Mouse (Mus musculus) intestine, embryonic 15.5 days (tissue): ENCODE data around the gene Vtcn1. TPM values are rescaled to one million over a fixed set of nuclear protein-coding genes. Genes with fewer than 3 reads are reported as not detected.

Source experiments
- ATAC-seq: fragments of 200-750 bp; cut with Nextera tagmentation; 2 replicates; pipeline ENCODE4 v1.8.0; 2017; ENCODE audit warnings: moderate TSS enrichment, moderate library complexity
- H3K27ac ChIP-seq: fragments of 300-500 bp; sonication (generic); 2 replicates; pipeline ENCODE4 v1.5.1; 2015; ENCODE audit warnings: mild to moderate bottlenecking, inconsistent platforms
- H3K27me3 ChIP-seq: fragments of 300-500 bp; sonication (generic); replicated peaks from 2 replicates; pipeline ENCODE4 v1.6.1; 2015; ENCODE audit warnings: inconsistent platforms
- H3K36me3 ChIP-seq: fragments of 300-500 bp; sonication (generic); 2 replicates; pipeline ENCODE4 v1.6.1; 2015; ENCODE audit warnings: inconsistent platforms
- H3K4me1 ChIP-seq: fragments of 300-500 bp; sonication (generic); replicated peaks from 2 replicates; pipeline ENCODE4 v1.6.1; 2015; ENCODE audit warnings: inconsistent platforms
- H3K4me2 ChIP-seq: fragments of 300-500 bp; sonication (generic); replicated peaks from 2 replicates; pipeline ENCODE4 v1.6.1; 2015; ENCODE audit warnings: mild to moderate bottlenecking, inconsistent platforms
- H3K4me3 ChIP-seq: fragments of 300-500 bp; sonication (generic); replicated peaks from 2 replicates; pipeline ENCODE4 v1.5.1; 2015; ENCODE audit warnings: inconsistent platforms
- H3K9ac ChIP-seq: fragments of 300-500 bp; sonication (generic); 2 replicates; pipeline ENCODE4 v1.6.1; 2015; ENCODE audit warnings: inconsistent platforms
- H3K9me3 ChIP-seq: fragments of 300-500 bp; sonication (generic); 2 replicates; pipeline ENCODE4 v1.6.1; 2016; ENCODE audit warnings: inconsistent platforms
- WGBS: fragments of 180-500 bp; shearing (Covaris S2); methylation state at CpG from one replicate; pipeline ENCODE4 v1.1.7; 2015; 5-methylcytosine and 5-hydroxymethylcytosine counted together
- polyA plus RNA-seq: library from polyadenylated mRNA; unstranded; fragments of >200 nt; fragmentation: Nextera tagmentation; extraction: Ambion mirVana; gene quantifications from 2 replicates; pipeline ENCODE4 v1.2.1, GENCODE M21; 2015

The Vtcn1 gene
- 0.38 and 0.42 TPM in 2 replicates for polyA plus RNA-seq

DNA sequence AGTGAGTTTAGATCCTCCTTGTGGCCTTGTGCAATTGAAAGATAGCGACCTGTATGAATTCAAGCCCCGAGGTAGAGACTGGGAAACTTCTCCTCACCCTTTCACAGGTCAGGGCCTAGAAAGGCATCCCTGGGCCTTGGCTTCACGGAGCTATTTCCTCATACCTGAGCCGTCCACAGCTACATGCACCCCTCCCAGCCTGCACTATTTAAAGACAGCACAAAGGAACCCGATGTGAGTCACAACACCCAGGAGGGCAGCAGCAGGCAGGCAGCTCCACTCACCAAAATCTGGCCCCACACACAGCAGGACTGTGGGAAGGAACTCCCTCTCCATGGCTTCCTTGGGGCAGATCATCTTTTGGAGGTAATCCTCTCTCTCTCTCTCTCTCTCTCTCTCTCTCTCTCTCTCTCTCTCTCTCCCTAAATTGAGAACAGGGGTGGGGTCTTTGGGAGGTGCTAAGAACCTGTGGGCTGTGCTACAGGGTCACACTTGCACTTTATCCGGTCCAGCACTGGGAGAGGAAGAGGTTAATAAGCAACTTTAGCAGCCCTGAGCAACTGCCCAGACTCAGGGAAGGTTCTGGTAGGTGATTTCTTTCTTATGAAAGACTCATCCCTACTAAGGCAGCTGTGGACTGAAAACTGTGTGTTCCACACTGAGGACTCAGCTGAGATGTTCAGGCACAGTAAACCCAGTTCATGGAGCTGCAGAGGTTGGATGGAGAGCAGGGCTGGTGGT lies at the start of gene Vtcn1:
TSS of gene Vtcn1 (plus strand) at position 235 of the 741 bp plus-strand sequence.
- no peaks in the 10 kb centered on the region for H3K36me3 ChIP-seq
- ATAC-seq = no peak
- H3K27me3 ChIP-seq = no peaks in the 10 kb centered on the region
- H3K9me3 ChIP-seq = no peaks in the 10 kb centered on the region
- H3K9ac ChIP-seq = no peak within 1 kb of the TSS
- H3K4me3 ChIP-seq = no peak within 1 kb of the TSS
- no peak within 1 kb of the TSS for H3K4me2 ChIP-seq
- 33% methylated on average over 6 of the region's 6 CpGs for WGBS
- H3K4me1 ChIP-seq = 0 out of 2 replicates have a peak, but pooled peaks cover 10% of the 10 kb centered on the region
- H3K27ac ChIP-seq = no peak within 1 kb of the TSS

DNA sequence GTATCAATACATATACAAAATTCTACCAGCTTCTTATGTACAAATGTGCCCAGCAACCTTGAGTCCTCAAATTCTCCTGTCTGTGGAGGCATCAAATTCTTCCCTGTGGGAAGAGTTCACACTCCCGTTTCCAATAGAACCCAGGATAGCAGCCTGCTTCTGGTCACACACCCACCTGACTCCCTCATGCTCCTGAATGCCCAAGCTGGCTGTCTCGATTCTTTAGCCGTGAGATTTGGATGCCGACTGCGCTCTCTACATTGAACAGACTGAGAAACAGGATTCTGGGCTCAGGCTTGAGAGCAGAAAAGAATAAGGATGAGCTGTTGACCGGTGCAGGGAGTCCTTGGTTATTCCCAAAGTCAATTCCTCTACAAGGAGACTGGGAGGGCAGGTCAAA lies 48.3 kb upstream of the Vtcn1 start:
- no peak overlapping the region for H3K27ac ChIP-seq
- 85% methylated on average over 6 of the region's 6 CpGs for WGBS
- no peaks in the 10 kb centered on the region for H3K36me3 ChIP-seq
- H3K9ac ChIP-seq = no peak overlapping the region
- no peak overlapping the region for H3K4me2 ChIP-seq
- ATAC-seq = no peak
- no peaks in the 10 kb centered on the region for H3K27me3 ChIP-seq
- H3K4me3 ChIP-seq = no peak overlapping the region
- no peaks in the 10 kb centered on the region for H3K9me3 ChIP-seq
- H3K4me1 ChIP-seq = no peaks in the 10 kb centered on the region

DNA sequence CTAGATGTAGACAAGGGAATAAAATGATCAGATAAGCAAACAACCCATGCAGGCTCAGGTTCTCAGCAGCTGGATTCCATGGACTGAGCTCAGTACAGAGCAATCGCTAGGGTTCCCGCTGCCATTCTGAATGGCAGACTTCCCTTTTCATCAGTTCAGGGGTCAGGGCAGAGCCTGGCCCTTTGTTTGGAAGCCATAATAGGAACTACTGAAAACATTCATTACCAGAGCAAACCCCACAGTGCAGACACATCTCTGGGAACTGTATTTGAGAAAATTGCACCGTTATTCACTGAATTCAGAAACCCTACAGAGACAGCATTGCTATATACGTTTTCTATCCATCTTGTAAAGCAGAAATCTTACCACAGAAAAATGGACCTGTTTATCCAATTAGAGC lies 47.7 kb upstream of the Vtcn1 start:
- 76% methylated on average over 4 of the region's 4 CpGs for WGBS
- no peaks in the 10 kb centered on the region for H3K27me3 ChIP-seq
- H3K9me3 ChIP-seq = no peaks in the 10 kb centered on the region
- H3K4me1 ChIP-seq = no peaks in the 10 kb centered on the region
- H3K36me3 ChIP-seq = no peaks in the 10 kb centered on the region
- no peak overlapping the region for H3K4me2 ChIP-seq
- H3K4me3 ChIP-seq = no peak overlapping the region
- no peak for ATAC-seq
- no peak overlapping the region for H3K27ac ChIP-seq
- no peak overlapping the region for H3K9ac ChIP-seq

DNA sequence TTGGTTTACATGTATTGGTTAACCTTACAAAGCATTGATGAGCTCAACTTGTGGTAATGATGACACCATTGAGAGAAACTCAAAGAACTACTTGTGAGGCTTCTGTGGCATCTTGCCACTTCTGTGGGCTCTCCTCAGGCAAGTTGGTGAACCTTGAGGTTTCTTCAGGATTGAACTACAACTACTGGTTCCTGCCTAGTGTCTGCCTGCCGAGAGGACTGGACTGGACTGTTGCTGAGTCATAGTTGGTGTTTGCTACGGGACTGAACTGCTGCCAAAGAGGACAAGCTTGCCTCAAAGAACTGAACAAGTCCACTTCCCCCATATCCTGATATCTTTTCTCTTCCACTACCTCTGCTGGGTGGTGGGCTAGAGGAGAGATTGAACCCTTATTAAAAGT lies 39.2 kb upstream of the Vtcn1 start:
- H3K27me3 ChIP-seq = no peaks in the 10 kb centered on the region
- no peak for ATAC-seq
- H3K9ac ChIP-seq = no peak overlapping the region
- 74% methylated on average over 2 of the region's 2 CpGs for WGBS
- no peaks in the 10 kb centered on the region for H3K9me3 ChIP-seq
- H3K4me2 ChIP-seq = no peak overlapping the region
- H3K36me3 ChIP-seq = no peaks in the 10 kb centered on the region
- H3K27ac ChIP-seq = no peak overlapping the region
- no peaks in the 10 kb centered on the region for H3K4me1 ChIP-seq
- H3K4me3 ChIP-seq = no peak overlapping the region

DNA sequence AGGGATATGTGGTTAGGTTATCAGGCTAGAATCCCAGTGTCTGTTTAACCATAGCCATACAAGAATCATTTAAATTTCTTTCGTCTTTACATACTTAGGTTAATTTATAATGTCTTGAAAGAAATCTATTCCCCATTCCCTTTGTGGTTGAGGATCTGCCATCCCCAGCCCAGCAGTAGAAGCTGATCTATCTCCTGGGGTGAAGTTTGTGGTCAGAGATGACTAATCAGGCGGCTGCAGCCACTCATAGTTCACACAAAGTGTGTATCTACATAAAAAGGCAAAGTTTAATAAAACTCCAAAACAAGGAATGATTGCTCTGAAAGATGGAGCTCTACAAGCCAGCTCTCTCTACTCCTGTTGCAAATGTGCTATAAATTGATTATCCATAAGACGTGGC lies 33.6 kb upstream of the Vtcn1 start:
- no peak overlapping the region for H3K27ac ChIP-seq
- no peaks in the 10 kb centered on the region for H3K4me1 ChIP-seq
- no peak overlapping the region for H3K4me3 ChIP-seq
- WGBS = 90% methylated on average over 3 of the region's 3 CpGs
- no peak overlapping the region for H3K4me2 ChIP-seq
- H3K9me3 ChIP-seq = no peaks in the 10 kb centered on the region
- ATAC-seq = no peak
- no peak overlapping the region for H3K9ac ChIP-seq
- H3K36me3 ChIP-seq = no peaks in the 10 kb centered on the region
- no peaks in the 10 kb centered on the region for H3K27me3 ChIP-seq

DNA sequence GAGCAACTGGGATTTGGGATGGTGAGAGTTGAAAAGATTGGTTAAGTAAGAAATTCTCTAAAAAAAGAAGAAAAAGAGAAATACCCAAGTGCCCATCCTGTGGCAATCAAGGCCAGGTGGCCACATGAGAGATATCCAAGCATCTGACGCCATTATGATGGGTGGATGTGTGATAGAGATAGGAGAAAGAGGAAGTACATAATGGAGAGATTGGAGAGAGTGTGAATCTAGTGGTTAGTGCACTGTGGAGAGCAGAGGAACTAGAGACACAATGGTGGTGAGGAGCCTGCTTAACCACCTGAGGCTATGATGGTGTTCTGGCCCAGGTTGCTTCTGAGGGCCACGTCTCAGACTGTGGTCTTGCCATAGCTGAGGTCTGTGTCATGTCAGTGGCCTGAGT lies 31.9 kb upstream of the Vtcn1 start:
- H3K4me1 ChIP-seq = no peaks in the 10 kb centered on the region
- no peak overlapping the region for H3K4me2 ChIP-seq
- ATAC-seq = no peak
- H3K27ac ChIP-seq = no peak overlapping the region
- H3K4me3 ChIP-seq = no peak overlapping the region
- WGBS = 84% methylated on average over 2 of the region's 2 CpGs
- H3K9ac ChIP-seq = no peak overlapping the region
- H3K36me3 ChIP-seq = no peaks in the 10 kb centered on the region
- no peaks in the 10 kb centered on the region for H3K27me3 ChIP-seq
- no peaks in the 10 kb centered on the region for H3K9me3 ChIP-seq

DNA sequence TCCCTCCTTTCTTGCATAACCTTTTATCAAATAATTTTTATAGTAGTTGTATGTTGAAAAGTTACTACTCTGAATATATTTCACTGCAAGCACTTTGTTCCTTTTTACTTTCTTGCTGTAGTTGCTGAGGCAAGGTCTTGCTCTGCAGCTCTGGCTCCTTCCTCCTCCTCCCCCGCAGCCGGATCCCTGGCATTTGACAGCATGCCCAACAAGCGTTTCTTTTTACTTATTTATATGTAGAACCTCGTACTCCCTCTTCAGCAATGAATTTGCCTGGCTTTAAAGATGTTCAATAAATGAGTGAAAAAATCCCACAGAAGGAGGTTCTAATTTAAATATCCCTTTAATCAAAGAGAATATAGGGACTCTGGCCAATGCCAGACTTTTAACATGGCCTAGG lies 28.7 kb upstream of the Vtcn1 start:
- H3K9me3 ChIP-seq = no peaks in the 10 kb centered on the region
- no peak overlapping the region for H3K9ac ChIP-seq
- H3K27ac ChIP-seq = no peak overlapping the region
- WGBS = 71% methylated on average over 4 of the region's 4 CpGs
- no peak overlapping the region for H3K4me2 ChIP-seq
- no peaks in the 10 kb centered on the region for H3K4me1 ChIP-seq
- ATAC-seq = no peak
- H3K4me3 ChIP-seq = no peak overlapping the region
- H3K36me3 ChIP-seq = no peaks in the 10 kb centered on the region
- H3K27me3 ChIP-seq = no peaks in the 10 kb centered on the region

DNA sequence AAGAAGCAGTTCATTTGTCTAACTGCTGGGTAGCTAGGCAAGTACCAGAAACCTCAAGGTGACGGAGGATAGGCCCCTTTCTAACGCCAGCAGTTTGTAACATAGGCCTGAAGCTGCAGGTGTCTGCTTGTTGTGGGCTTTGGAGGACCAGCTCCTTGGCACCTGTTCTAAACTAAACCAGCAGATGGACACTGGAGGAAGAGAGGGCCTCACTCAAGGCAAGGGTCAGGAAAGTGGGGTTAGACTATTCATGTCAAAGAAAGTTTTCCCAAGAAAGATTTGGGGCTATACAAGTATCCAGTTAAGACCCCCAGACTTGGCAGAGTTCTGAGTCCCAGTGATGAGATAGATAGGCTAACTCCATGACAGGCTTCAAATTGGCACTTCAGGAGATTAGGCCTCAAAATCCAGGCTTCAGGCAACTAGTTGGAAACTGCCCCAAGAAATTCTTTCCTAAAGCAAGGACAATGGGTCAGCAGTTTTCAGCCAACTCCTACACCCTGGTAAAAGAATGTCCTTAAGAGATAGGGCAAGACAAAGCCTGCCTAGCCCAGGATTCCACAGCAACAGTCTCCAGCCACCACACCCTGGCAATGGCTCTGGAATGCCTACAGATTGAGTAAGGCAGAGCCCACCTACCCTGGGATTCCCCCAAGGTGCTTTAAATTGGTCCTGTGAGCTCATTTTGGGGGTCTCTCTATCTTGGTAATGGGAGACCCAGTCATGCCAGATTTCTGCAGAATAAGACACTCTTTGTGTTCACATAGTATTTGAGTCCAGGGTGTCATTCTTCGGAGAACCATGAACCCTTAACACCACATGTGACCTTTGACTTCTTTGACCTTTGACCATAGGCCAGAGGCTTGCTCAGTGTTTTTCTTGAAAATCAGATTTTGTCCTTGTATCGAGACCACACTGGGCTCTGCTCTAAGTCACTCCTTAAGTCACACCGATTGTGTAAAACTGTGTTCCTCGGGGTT lies 27.8 kb upstream of the Vtcn1 start:
- Histone ChIP-seq H3K4me2 (no peak overlapping the region), H3K27me3 (no peaks in the 10 kb centered on the region), H3K27ac (no peak overlapping the region), H3K9ac (no peak overlapping the region), H3K36me3 (no peaks in the 10 kb centered on the region), H3K4me1 (no peaks in the 10 kb centered on the region), H3K9me3 (no peaks in the 10 kb centered on the region), H3K4me3 (no peak overlapping the region)
- WGBS = 75% methylated on average over 6 of the region's 6 CpGs
- ATAC-seq = no peak

DNA sequence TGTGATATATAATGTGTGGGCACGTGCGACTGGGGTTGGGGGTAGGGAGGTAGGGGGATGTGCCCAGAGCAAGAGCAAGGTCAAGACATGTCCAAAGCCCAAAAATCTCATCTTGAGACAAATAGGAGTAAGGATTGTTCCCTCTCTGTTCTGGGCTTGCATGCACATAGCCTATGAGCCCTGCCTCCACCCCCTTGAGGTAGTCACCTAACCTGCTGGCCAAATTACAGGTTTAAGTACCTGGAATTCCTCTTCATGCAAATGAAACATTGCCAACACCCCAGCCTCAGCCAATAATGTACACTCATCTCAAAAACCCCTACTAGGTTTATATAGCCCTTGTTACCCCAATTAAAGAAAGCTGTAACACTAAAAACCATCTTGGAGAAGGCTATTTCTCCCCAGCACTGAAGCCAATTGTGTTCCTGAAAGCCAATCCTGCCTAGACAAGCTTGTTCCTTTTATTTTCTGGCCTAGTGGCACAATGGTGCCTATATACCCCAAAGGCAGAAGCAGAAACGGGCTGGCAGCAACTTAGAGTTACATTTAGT lies 26.3 kb upstream of the Vtcn1 start:
- no peak overlapping the region for H3K27ac ChIP-seq
- no peak overlapping the region for H3K4me3 ChIP-seq
- no peak overlapping the region for H3K9ac ChIP-seq
- H3K9me3 ChIP-seq = no peaks in the 10 kb centered on the region
- 95% methylated on average over 3 of the region's 3 CpGs for WGBS
- no peaks in the 10 kb centered on the region for H3K27me3 ChIP-seq
- H3K4me1 ChIP-seq = no peaks in the 10 kb centered on the region
- H3K36me3 ChIP-seq = no peaks in the 10 kb centered on the region
- no peak overlapping the region for H3K4me2 ChIP-seq
- ATAC-seq = no peak

DNA sequence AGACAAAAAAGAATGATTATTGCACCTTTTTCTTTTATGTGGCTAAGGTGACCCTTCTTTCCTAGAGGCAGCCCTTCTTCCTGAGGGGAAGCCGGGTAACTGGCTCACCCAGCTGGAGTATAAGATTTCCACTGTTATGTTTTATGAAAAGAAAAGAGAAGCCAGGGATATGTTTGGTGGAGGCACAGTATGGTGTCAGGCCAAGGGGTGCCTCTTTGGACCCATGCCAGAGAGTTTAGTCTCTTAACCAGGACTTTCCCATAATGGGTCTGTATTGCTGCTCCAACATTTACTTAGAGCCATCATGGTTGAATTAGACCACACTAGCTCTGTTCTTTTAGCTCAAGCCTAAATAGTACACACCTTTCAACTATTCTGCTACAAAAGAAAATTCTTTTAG lies 20.3 kb upstream of the Vtcn1 start:
- no peaks in the 10 kb centered on the region for H3K36me3 ChIP-seq
- no peaks in the 10 kb centered on the region for H3K27me3 ChIP-seq
- no peak overlapping the region for H3K27ac ChIP-seq
- no peaks in the 10 kb centered on the region for H3K4me1 ChIP-seq
- ATAC-seq = no peak
- H3K4me2 ChIP-seq = no peak overlapping the region
- no peak overlapping the region for H3K4me3 ChIP-seq
- no peaks in the 10 kb centered on the region for H3K9me3 ChIP-seq
- 79% methylated on average over 1 of the region's 1 CpGs for WGBS
- H3K9ac ChIP-seq = no peak overlapping the region

DNA sequence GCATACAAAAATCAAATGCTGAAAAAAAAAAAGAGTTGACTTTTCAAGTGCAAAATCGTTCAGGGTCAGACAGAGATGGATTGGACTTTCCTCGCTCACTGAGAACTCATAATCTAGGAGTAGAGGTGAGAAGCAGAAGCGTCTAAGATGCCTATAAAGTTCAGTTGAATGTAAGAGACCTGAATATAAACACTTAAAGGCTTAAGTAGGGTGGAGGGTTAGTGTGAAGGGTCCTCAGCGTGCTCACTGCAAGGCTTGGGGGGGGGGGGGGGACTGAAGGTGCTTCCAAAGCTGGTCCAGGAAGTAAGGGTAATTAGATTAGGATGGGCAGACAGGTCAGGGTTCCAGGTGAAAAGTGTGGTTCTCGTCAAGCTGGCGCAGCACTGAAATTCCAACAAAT lies 19.3 kb upstream of the Vtcn1 start:
- Histone ChIP-seq H3K27ac (no peak overlapping the region), H3K27me3 (no peaks in the 10 kb centered on the region), H3K9ac (no peak overlapping the region), H3K36me3 (no peaks in the 10 kb centered on the region), H3K4me2 (no peak overlapping the region), H3K9me3 (no peaks in the 10 kb centered on the region), H3K4me1 (no peaks in the 10 kb centered on the region), H3K4me3 (no peak overlapping the region)
- 66% methylated on average over 6 of the region's 6 CpGs for WGBS
- no peak for ATAC-seq

DNA sequence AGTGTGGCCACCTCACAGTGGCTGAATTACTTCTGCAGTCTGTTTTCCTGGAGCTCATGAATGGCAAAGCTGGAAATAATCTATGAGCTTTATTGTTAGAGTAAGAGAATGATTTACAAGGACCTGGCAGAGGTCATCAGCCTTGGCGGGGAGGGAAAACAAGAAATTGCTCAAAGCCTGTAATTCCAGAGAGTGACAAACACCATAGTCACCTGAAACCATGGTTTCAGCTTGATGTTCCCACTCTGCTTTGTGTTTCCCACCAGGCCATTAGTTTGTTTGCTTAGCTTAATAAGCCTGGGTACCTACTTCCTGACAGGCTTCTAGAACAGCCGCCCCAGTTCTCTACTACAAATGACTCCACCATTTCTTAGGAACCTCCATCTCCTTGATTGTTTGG lies 14.8 kb upstream of the Vtcn1 start:
- ATAC-seq = peak; percentile 36; the same call in 1 of the 2 replicates
- Histone ChIP-seq H3K4me1 (no peaks in the 10 kb centered on the region), H3K4me2 (no peak overlapping the region), H3K27me3 (no peaks in the 10 kb centered on the region), H3K36me3 (no peaks in the 10 kb centered on the region), H3K4me3 (no peak overlapping the region), H3K9me3 (no peaks in the 10 kb centered on the region), H3K27ac (no peak overlapping the region), H3K9ac (no peak overlapping the region)
- WGBS = 36% methylated on average over 2 of the region's 2 CpGs
